Mouse (Mus musculus) layer of hippocampus, adult 18-20 months (tissue): ENCODE data around the gene Tsc22d4. TPM values are rescaled to one million over a fixed set of nuclear protein-coding genes. Genes with fewer than 3 reads are reported as not detected.
A peak's percentile ranks its signal among the peaks of the same experiment; 100 is the strongest.
"Not testable (repeated sequence)": the region's sequence is repeated elsewhere in the genome, so short reads cannot be mapped to it uniquely, and the experiment has no call there.

Experiments used
- DNase-seq, 2 experiments: peaks; one replicate each; pipeline ENCODE4 v3.0.0; 2022; ENCODE audit warnings: low spot score in 2 of 2
- long read RNA-seq: library from polyadenylated mRNA; stranded (forward); transcript quantifications from one replicate; pipeline ENCODE4 v2.0.0, GENCODE M21; 2021
- total RNA-seq, 2 experiments: library from RNA; stranded (reverse); gene quantifications; 2 replicates each; pipeline ENCODE4 v1.2.3; 2021

The Tsc22d4 gene
- 100 to 1,000 TPM; 164 to 187 TPM for total RNA-seq
- long read RNA-seq, transcript Tsc22d4-209 (3 exons, 563 nt) = minor isoform, 7 of 85 reads
- long read RNA-seq, transcript Tsc22d4-202 (5 exons, 3,983 nt) = minor isoform, 26 of 85 reads
- long read RNA-seq, transcript Tsc22d4-205 (3 exons, 790 nt) = major isoform, 37 of 85 reads
- long read RNA-seq, partial matches to known transcripts = 8 of 85 reads
- long read RNA-seq, other reads (novel, unspliced or antisense) = 4 of 85 reads

- peak; percentile 86 to 88 for DNase-seq
These were observed at the start of gene Tsc22d4 for GRCm38 (mm10) chr5:137745214-137746171. Tsc22d4 (plus strand) TSS chr5:137745730.

DNA sequence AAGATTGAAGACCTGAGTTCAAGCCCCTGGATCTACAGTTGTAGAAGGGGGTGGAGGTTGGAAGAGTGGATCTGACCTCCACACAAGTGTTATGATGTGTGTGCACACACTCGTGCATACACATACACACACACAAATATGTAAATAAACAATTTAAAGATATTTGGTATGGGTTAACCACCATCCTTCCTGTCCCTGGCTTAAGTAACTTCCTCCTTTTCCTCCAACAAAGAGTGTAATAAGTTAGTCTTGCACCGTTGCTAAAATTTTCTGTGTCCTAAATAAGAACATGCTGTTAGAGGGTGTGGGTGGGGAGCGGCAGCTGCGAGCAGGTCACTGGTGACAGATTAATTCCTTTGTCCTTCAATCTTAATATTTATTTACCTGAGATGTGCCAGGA lies 49.6 kb upstream of the Tsc22d4 start:
- no peak for DNase-seq

- no peak for DNase-seq
These were observed 46.5 kb upstream of the Tsc22d4 start for GRCm38 (mm10) chr5:137699080-137699479.

- no peak for DNase-seq
These were observed 45.7 kb upstream of the Tsc22d4 start for GRCm38 (mm10) chr5:137699850-137700249.

GRCm38 (mm10) chr5:137705242-137705641 lies 40.3 kb upstream of the Tsc22d4 start:
- no peak for DNase-seq

GRCm38 (mm10) chr5:137706913-137707633 lies 38.5 kb upstream of the Tsc22d4 start:
- peak in 1 of 2 experiments; percentile 52 for DNase-seq

DNA sequence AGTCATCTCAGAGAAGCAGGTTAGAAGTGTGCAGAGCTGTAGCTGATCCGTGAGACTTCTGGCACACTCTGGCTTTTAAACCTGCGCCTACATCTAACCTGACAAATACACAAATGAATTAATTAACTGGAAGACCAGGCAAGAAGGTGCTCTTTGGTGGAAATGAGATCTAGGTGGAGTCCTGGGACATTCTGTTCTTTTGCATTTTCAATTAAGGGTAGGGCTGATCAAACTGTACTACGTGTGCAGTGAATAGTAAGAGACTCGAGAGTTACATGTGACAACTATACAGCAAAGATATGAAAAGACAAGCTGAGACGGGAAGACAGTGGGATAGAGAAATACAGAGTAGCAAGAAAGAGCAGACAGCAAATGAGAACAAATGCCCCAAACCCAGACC lies 32.1 kb upstream of the Tsc22d4 start:
- DNase-seq = no peak

GRCm38 (mm10) chr5:137715685-137716084 lies 29.8 kb upstream of the Tsc22d4 start:
- no peak for DNase-seq

DNA sequence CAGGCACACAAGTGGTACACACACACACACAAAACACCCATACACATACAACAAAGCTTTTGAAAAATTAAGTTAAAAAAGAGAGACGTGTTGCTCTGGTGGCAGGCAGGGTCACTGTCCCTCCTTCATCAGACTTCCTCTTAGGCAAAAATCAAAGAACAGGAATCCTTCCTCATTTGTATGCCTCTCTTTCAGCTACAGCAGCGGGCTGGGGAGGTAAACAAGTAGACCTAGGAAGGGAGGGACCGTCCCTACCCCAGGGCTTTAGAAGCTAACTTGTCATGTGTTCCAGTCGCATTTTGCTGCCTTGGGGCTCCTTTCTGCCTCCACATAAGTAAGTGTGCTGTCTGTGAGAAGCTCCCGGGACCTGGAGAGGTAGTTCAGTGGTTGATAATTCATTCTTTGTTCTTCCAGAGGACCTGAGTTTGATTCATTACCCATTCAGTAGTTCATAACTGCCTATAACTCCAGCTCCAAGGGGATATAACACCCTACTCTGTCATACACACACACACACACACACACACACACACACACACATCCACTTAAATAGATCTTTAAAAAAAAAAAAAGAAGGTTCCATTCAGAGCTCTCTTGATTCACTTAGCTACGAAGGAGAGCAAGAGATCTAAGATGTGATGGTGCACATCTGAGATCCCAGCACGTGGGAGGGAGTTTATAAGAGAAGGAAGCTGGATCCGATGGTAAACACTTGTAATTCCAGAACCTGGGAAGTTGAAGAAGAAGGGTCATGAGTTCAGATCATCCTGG lies 27.3 kb upstream of the Tsc22d4 start:
- no peak for DNase-seq

DNA sequence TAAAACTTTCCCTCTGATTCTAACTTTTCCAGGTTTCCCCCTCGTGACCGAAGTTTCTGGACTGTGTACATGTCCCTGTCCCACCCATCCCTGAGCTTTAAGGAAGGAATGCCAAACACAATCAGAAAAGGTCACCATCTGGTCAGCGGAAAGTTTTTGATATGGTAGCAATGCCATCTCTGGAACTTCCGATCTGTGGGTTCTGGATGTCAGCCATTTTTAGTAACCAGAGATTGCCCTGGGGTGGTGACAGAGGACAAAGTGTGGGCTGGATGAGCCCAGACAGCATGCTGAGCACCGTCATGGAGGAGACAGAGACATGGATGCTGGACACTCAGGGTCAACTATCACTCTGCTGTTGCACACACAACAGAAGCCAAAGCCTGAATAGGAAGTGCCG lies 26.4 kb upstream of the Tsc22d4 start:
- no peak for DNase-seq

- not testable (repeated sequence) for DNase-seq
These were observed 24.9 kb upstream of the Tsc22d4 start for GRCm38 (mm10) chr5:137720558-137721164.

- no peak for DNase-seq
These were observed 21.7 kb upstream of the Tsc22d4 start for GRCm38 (mm10) chr5:137723840-137724239.

- no peak for DNase-seq
These were observed 18.8 kb upstream of the Tsc22d4 start for GRCm38 (mm10) chr5:137726767-137727166.

DNA sequence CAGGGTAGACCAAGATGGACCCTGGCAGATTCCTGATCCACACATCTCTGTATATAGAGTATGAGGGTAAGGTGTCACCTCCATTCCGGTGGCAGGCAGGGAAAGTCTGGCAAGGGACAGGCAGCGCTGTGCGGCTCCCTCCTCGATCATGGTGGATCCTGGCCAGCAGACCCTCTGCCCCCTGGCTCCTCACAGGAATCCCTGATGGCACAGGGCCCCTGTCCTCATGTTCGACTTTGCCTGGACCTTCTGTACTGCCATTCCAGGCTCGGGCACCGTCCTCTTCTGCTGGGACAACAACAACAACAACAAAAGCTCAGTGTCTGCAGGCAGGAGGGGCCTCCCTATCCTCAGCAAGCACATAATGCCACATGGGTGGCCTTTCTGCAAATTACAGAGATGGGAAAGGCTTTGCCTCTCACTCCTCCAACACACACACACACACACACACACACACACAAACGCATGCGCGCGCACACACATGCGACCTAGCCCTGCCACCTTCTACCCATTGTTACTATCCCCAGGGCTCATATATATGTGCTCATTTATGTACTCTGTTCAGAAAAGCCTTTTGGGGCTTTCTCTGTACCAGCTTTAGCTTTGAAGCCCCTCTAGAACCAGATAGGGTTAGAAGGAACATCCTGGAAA lies 11.8 kb upstream of the Tsc22d4 start:
- no peak for DNase-seq

DNA sequence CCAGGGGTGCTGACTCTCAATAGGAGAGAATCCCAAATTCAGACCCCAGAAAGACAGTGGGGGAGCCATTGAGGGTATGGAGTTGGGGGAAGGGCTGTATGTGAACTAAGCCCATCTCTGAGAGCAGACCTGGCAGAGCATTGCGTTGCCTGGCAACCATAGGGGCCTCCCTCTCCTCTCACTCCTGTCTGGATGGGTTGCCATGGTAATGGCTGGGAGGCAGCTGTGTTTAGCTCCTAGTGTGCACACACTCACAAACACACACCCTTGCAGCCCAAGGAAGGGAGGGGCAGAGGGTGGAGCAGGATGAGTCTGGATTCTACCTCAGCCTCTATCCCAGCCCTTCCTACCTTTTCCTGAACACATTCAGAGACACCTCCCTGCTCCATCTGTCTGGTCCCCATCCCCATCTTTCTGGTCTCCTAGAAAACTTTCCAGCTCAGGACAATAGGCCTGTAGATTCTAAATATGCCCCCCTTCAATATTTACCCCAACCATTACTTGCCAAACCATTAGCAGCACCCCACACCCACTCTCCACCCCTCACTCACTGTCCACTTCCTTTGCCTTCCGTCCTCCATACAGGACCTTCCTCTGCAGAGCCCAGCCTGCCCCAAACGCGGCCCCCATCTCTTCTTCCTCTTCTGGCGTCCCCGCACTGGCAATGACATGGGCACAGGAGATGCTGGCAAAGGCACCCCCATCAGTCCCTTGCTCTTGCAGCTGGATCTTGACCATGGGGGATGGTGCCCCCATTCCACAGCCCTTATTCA lies 11.1 kb upstream of the Tsc22d4 start:
- peak; percentile 91 to 95 for DNase-seq

DNA sequence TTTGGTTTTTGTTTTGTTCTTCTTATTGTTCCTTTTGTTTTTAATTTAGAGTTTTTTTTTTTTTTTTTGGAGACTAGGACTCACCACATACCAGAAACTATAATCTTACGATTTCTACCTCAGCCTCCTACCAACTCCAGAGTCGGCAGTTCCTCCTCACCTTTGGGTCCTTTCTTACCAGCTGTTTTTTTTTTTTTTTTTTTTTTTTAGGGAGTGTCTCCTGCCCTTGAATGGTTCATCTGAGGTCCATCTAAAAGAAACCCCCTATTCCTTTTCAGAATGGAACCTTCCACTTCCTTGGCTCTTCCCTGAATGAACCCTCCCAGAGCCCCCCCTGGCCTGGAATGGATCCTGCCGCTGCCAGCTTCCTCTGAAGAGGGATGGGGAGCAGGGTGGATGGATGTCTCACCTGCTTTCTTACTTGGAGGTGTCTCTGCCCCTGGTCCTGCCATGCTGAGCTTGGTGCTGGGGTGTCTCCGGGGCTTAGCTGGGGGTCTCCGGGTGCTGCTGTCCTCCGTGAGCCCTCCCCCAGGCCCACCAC lies 8.1 kb upstream of the Tsc22d4 start:
- DNase-seq = no peak

DNA sequence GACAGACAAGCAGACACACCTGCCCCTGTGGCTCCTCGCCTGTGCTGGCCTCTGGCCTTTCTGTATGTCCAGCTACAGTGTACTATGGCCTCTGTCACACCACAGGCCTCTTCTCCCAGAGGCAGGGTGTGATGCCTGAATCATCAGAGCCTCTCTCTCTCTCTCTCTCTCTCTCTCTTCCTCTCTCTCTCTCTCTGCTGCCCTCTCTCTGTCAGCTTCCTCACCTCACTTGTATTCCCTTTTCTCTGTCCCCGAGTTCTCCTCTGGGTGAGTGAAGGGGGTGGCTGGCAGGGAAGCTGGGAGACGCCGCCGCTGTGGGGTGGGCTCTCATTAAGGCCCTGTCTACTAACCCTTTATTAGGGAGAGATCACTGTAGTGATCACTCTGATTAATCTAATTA lies 7.0 kb upstream of the Tsc22d4 start:
- DNase-seq = peak in 1 of 2 experiments; percentile 36

- no peak for DNase-seq
These were observed 6.1 kb upstream of the Tsc22d4 start for GRCm38 (mm10) chr5:137739471-137739870.

GRCm38 (mm10) chr5:137740506-137740905 lies 5.0 kb upstream of the Tsc22d4 start:
- no peak for DNase-seq
